Mouse (Mus musculus) urinary bladder, adult 2 months (tissue): ENCODE results near the gene Rfxap. TPM values are rescaled to one million over a fixed set of nuclear protein-coding genes. Genes with fewer than 3 reads are reported as not detected.
"Not testable (repeated sequence)": the region's sequence is repeated elsewhere in the genome, so short reads cannot be mapped to it uniquely, and the experiment has no call there.

ENCODE experiments used
- DNase-seq: peaks from one replicate; pipeline ENCODE4 v3.0.0; 2022; ENCODE audit warnings: low spot score
- polyA plus RNA-seq: library from polyadenylated mRNA; depleted of rRNA; stranded (reverse); fragments of >200 nt; gene quantifications from 2 replicates; pipeline ENCODE4 v1.2.3, GENCODE M21; 2012; rRNA removed

Gene Rfxap
- polyA plus RNA-seq, 1 experiment = 31.6 TPM

DNA sequence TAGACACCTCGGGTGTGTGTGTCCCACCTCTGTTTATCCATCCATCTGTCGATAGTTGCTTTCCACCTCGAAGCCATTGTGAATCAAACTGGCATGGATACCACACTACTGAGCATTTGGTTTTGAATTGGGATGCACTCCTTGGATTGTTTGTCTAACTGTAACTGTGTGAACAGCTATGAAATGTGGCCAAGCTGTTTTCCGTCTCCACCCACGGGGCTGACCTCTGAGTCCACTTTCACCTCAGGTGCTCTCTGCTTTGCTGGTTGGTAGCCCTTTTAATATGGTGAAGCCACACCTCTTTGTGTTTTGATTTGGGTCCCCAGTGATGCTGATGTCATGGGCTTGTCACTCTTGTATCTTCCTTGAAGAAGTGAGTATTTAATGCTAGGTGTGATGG, 40.8 kb downstream of the Rfxap start:
- DNase-seq = no peak

DNA sequence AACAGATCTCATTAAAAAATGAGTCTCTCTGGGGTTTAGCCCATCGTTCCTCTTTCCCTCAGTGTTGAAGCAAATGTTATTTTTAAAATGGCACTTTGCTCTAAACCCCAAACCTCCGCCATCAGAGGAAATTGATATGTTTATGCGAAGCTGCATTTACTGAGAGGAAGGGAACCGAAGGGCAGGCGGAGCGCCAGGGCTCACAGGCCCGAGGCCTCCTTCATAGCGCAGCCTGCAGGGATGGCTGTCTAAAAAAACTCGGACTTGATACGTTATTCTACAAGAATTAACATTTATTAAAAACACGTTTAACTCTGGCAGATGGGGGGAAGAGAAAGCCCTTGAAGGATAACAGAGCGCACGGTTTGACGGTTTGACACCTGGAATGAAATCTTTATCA, 41.6 kb downstream of the Rfxap start:
- no peak for DNase-seq

DNA sequence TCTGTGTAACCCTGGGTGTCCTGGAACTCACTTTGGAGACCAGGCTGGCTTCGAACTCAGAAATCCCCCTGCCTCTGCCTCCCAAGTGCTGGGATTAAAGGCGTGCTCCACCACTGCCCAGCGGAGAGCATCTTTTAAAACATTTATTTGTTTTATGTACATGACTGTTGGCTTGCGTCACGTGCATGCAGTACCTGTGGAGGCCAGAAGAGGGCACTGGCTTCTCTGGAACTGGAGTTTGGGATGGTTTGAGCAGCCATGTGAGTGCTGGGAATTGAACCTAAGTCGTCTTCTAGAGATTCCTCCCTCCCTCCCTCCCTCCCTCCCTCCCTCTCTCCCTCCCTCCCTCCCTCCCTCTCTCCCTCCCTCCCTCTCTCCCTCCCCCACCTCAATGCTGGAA, 42.1 kb downstream of the Rfxap start:
- not testable (repeated sequence) for DNase-seq

DNA sequence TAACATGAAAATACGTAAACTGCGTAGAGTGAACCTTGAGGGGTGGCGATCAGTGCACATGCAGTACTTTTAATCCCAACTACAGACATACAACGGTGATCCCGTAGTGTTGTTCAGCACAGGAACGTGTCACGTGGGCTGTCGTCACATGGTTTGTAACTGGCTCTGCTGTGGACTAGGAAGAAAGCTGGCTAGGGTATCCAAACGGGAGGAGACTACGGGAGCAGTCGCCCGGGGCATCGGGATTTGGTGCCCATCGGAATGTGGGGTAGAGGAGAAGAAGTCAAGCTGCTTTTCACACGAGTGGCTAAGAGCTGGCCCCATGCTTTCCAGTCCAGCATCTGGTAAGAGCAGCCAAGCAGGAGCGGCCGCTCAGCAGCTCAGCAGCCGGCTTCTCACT, 43.2 kb downstream of the Rfxap start:
- DNase-seq = no peak

DNA sequence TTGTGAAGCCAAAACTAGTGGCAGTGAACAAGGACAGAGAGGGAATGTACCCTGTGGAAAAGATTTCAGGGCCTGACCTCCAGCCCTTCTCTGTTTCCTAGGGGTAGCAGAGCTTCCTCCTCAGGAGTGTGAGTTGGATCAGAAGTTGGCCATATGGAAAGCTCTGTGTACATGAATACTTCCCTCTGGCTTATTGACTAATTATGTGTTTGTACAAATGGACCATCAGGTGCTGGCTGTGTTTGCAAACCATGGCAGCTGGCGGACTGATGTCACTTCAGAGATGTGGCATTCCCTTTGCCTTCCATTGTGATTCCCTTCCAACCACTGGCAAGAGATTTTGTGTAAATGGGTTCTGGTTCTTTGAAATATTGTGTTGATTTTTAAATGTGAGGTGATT, 46.3 kb downstream of the Rfxap start:
- DNase-seq = no peak

DNA sequence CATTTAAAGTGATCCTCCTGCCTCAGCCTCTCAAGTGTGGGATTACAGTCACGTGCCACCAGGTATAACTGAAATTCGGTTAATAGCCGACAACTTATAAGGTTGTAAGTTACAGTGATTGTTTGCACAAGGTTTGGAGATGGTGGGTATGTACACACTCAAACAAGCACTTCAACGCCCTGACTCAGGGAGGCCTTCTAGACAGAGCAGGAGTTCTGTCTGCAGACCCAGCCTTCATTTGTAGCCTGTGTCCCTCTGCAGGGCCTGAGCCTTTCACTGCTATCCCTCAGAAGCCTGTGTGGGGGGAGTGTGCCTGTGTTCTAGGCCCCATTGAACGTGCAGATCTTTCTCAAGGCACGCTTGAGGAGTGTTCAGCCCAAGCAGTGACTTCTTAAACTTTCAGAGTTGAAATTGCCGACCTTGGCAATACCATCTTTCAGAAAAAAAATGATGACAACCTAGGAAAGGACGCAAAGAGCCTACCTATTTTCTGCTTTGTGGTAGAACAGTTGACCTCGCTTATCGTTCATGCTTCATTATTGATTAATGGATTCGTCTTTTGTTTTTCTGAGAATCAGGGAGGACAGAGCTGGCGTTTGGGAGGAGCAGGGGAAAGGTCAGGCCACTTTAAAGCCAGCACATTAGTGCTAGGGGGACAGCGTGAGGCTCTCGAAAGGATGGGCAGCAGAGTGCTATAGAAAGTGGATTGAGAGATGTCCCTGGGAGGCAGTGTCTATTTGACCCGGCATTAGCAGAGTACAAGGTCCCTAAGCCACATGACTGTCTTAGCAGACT, 47.1 kb downstream of the Rfxap start:
- DNase-seq = no peak

DNA sequence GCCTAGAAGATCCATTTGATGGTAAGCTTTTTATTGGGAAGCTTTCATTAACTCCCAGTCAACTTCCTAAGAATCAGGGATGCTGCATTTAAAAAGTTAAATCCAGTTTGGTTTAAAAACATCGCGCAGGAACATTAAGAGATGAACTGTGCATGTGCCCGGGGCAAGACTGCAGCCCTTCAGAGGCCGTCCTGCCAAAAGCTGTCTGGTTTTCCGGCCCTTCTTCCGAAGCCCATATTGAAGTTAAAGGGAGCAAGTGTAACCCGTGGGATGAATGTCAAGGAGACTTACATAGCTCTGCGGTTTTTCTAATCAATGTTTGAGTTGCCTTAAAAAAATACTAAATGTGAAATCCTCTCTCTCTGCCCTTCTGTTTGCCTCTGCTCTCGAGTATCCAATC, 48.4 kb downstream of the Rfxap start:
- DNase-seq = no peak

DNA sequence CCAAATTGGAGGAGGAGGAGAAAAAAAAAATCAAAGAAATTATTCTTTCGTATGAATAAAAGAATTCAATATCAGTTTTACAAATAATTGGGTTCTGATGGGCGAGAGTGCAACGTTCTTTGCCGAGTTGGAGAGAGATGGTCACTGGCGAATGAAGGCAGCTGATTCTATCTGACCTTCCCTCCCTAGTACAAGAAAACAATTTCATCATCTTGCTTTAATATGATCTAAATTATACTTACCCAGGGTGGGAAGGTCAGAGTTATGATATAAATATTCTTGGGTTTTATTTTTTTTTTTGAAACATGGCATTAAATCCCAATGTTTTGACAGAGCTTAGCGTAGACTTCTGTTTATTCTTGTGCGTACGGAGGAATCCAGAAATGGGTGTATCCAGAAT, 50.1 kb downstream of the Rfxap start:
- DNase-seq = no peak

DNA sequence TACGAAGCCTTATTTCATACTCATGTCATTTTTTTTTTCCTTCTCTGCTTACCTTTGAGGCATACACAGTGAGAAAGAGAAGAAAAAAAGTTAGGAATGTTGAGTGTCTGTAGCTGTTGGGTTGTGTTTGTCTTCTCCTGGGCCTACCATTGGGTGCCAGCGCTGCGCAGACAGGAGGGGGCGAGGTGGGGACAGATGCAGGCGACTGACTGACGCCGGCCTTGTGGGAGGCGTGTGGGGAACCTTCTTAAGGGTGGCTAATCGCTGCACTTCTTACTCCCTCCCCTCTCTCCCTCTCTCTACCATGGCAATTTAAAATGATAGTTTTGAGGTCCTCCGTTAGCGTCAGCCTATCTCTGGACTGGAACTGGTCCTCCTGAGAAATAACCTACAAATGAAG, 51.5 kb downstream of the Rfxap start:
- DNase-seq = no peak

DNA sequence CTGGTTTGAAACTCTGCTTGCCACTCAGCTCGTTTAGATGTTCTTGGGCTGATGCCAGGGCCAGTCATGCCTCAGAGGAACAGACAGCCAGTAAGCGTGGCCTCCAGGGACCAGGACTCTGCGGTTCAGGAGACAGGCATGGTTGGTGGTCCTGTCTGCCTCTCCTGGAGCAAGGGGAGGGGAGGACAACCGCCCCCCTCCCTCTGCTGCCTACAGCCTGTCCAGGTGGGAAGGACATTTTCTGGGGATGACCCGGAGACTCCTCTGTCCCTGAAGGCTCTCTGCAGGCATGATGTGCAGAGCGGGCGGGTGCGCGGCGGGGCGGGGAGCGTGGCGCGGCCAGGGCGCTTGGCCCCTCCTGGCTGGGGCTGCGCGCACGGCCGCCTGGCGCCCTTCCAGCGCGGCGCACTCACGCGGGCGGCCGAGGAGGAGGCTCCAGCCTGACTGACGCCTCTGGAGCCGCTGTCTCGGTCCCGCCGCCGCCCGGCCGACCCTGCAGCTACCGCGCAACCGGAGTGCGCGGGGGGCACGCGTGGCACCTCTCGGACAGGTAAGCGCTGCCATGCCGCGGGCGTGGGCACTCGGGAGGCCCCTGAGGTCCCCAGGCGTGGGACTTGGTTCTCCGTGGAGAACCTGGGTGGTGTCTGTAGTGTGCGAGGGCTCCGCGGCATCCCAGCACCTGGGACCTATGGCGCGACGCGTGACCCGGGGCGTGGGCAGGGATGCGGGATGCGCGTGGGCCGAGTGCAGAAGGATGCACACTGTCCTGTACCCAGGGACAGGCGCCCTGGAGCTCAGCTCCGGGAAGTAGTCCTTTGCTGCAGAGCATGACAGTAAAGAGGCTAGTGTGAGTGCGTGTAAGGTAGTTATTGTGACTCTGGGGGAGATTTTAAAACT, 52.2 kb downstream of the Rfxap start, which contains the start of gene Smad9:
Gene Smad9, plus strand, starts transcription at position 438 of the 897 bp plus-strand sequence.
- DNase-seq = peak; percentile 61

DNA sequence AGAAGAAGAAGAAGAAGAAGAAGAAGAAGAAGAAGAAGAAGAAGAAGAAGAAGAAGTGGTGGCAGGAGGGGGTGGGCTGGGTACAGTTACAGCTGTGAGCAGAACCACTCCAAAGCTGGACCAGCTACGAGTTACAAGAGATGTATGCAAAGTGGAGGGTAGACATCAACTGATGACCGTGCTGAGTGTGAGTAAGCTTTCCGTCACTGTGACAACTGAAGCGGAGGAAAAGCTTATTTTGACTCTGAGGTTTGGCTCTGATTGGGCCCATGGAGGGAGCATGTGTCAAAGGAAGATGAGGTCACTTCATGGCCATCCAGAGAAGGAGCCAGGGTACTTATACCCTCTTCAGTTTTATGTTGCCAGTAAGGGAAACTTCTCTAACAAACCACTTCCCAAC, 54.2 kb downstream of the Rfxap start:
- no peak for DNase-seq

Other genes starting within 250 kb of the Rfxap start
- 66.8 and 68.4 TPM in 2 replicates for gene Supt20, start 115.0 kb downstream of the Rfxap start, polyA plus RNA-seq
- gene Gm21958, start 93.4 kb downstream of the Rfxap start, polyA plus RNA-seq = not detected in 2 replicates
- gene Exosc8, start 72.4 kb downstream of the Rfxap start, polyA plus RNA-seq = 33.2 and 49.7 TPM in 2 replicates
- 33.8 and 41.4 TPM in 2 replicates for gene Alg5, start 72.3 kb downstream of the Rfxap start, polyA plus RNA-seq
- 7.6 and 10.3 TPM in 2 replicates for gene Smad9, start 52.2 kb downstream of the Rfxap start, polyA plus RNA-seq
- gene Sertm1, start 108.1 kb upstream of the Rfxap start, polyA plus RNA-seq = not detected in 2 replicates
- 0.10 and 0.21 TPM in 2 replicates for gene Ccna1, start 247.7 kb upstream of the Rfxap start, polyA plus RNA-seq